Mouse (Mus musculus): ENCODE results near the gene Car15.

Gene Car15

GRCm38 (mm10) chr16:17838051-17838450, at the start of gene Car15:
TSS of gene Car15 (minus strand) at chr16:17838364.
- in situ Hi-C loops (cut with MboI; ENCODE audit: unreplicated experiment in 2 of 2): no loop called here

- in situ Hi-C loops (cut with MboI; ENCODE audit: unreplicated experiment in 2 of 2): no loop called here
These were observed 46.0 kb upstream of the Car15 start for GRCm38 (mm10) chr16:17884116-17884515.

GRCm38 (mm10) chr16:17882196-17882595, 44.0 kb upstream of the Car15 start:
- in situ Hi-C loops (cut with MboI; ENCODE audit: unreplicated experiment in 2 of 2): no loop called here

GRCm38 (mm10) chr16:17879571-17879970, 41.4 kb upstream of the Car15 start:
- in situ Hi-C loops (cut with MboI; ENCODE audit: unreplicated experiment in 2 of 2): no loop called here

GRCm38 (mm10) chr16:17876096-17876495, 37.9 kb upstream of the Car15 start:
- in situ Hi-C loops (cut with MboI; ENCODE audit: unreplicated experiment in 2 of 2): no loop called here

GRCm38 (mm10) chr16:17875174-17875573, 37.0 kb upstream of the Car15 start:
- in situ Hi-C loops (cut with MboI; ENCODE audit: unreplicated experiment in 2 of 2): no loop called here

GRCm38 (mm10) chr16:17872995-17873394, 34.8 kb upstream of the Car15 start:
- in situ Hi-C loops (cut with MboI; ENCODE audit: unreplicated experiment in 2 of 2): no loop called here

- in situ Hi-C loops (cut with MboI; ENCODE audit: unreplicated experiment in 2 of 2): no loop called here
These were observed 33.1 kb upstream of the Car15 start for GRCm38 (mm10) chr16:17871248-17871647.

- in situ Hi-C loops (cut with MboI; ENCODE audit: unreplicated experiment in 2 of 2): no loop called here
These were observed 27.6 kb upstream of the Car15 start for GRCm38 (mm10) chr16:17865770-17866169.

GRCm38 (mm10) chr16:17865293-17865692, 27.1 kb upstream of the Car15 start:
- in situ Hi-C loops (cut with MboI; ENCODE audit: unreplicated experiment in 2 of 2): no loop called here

- in situ Hi-C loops (cut with MboI; ENCODE audit: unreplicated experiment in 2 of 2): loop anchor here in 1 of 2 experiments (5.0 kb wide), 3 partner anchors 34 to 179 kb away; partner anchors contain the start of genes Gm20518 and Tssk1
These were observed 20.4 kb upstream of the Car15 start for GRCm38 (mm10) chr16:17858592-17858991.

- in situ Hi-C loops (cut with MboI; ENCODE audit: unreplicated experiment in 2 of 2): loop anchor here in 1 of 2 experiments (5.0 kb wide), 3 partner anchors 35 to 180 kb away; partner anchors contain the start of genes Gm20518 and Tssk1
These were observed 19.0 kb upstream of the Car15 start for GRCm38 (mm10) chr16:17857157-17857556.

- in situ Hi-C loops (cut with MboI; ENCODE audit: unreplicated experiment in 2 of 2): no loop called here
These were observed 15.1 kb upstream of the Car15 start for GRCm38 (mm10) chr16:17853263-17853662.

- in situ Hi-C loops (cut with MboI; ENCODE audit: unreplicated experiment in 2 of 2): no loop called here
These were observed 13.7 kb upstream of the Car15 start for GRCm38 (mm10) chr16:17851860-17852259.

- in situ Hi-C loops (cut with MboI; ENCODE audit: unreplicated experiment in 2 of 2): no loop called here
These were observed 13.2 kb upstream of the Car15 start for GRCm38 (mm10) chr16:17851331-17851730.

- in situ Hi-C loops (cut with MboI; ENCODE audit: unreplicated experiment in 2 of 2): no loop called here
These were observed 11.3 kb upstream of the Car15 start for GRCm38 (mm10) chr16:17849486-17849885.

GRCm38 (mm10) chr16:17848928-17849327, 10.8 kb upstream of the Car15 start:
- in situ Hi-C loops (cut with MboI; ENCODE audit: unreplicated experiment in 2 of 2): no loop called here

- in situ Hi-C loops (cut with MboI; ENCODE audit: unreplicated experiment in 2 of 2): no loop called here
These were observed 10.3 kb upstream of the Car15 start for GRCm38 (mm10) chr16:17848431-17848830.

- in situ Hi-C loops (cut with MboI; ENCODE audit: unreplicated experiment in 2 of 2): no loop called here
These were observed 5.7 kb upstream of the Car15 start for GRCm38 (mm10) chr16:17843701-17844365.

GRCm38 (mm10) chr16:17842437-17842836, 4.3 kb upstream of the Car15 start:
- in situ Hi-C loops (cut with MboI; ENCODE audit: unreplicated experiment in 2 of 2): no loop called here

- in situ Hi-C loops (cut with MboI; ENCODE audit: unreplicated experiment in 2 of 2): no loop called here
These were observed 1.8 kb upstream of the Car15 start for GRCm38 (mm10) chr16:17839976-17840375.

- in situ Hi-C loops (cut with MboI; ENCODE audit: unreplicated experiment in 2 of 2): no loop called here
These were observed 2.7 kb downstream of the Car15 start for GRCm38 (mm10) chr16:17835481-17835880.

GRCm38 (mm10) chr16:17834543-17834942, 3.6 kb downstream of the Car15 start:
- in situ Hi-C loops (cut with MboI; ENCODE audit: unreplicated experiment in 2 of 2): no loop called here

Data from v-Abl transformed pro-B cells (cell line).